Mouse (Mus musculus) heart, adult 2 months (tissue): ENCODE results near the gene Etv5.

Source experiments
- CTCF ChIP-seq: fragments of 200-600 bp; IDR thresholded peaks from 2 replicates; pipeline ENCODE4 v1.8.1; 2022; ENCODE audit warnings: antibody characterized with exemption, mild to moderate bottlenecking, moderate library complexity
- EP300 ChIP-seq: fragments of 200-500 bp; IDR thresholded peaks from 2 replicates; pipeline ENCODE4 v1.6.1; 2011; ENCODE audit warnings: low read depth, low read length, control low read depth; ENCODE audit not compliant: insufficient read depth
- POLR2A ChIP-seq: fragments of 200-500 bp; IDR thresholded peaks from 2 replicates; pipeline ENCODE4 v1.6.1; 2011; ENCODE audit warnings: mild to moderate bottlenecking, low read depth, low read length, control low read depth; ENCODE audit not compliant: insufficient read depth

GRCm38 (mm10) chr16:22466381-22466780, 26.9 kb upstream of the Etv5 start:
- TF ChIP-seq POLR2A (no peak), CTCF (no peak), EP300 (no peak)
